Mouse (Mus musculus): ENCODE data around the gene Chst14. TPM values are rescaled to one million over a fixed set of nuclear protein-coding genes. Genes with fewer than 3 reads are reported as not detected.

Gene Chst14
- 1 to 10 TPM; 1.8 to 2.9 TPM for total RNA-seq (2021)
- long read RNA-seq, experiment 1, partial matches to known transcripts: 0 of 3 reads
- long read RNA-seq, experiment 1, other reads (novel, unspliced or antisense): 0 of 3 reads
- long read RNA-seq, experiment 2, partial matches to known transcripts: 0 of 4 reads
- long read RNA-seq, experiment 2, other reads (novel, unspliced or antisense): 0 of 4 reads

GRCm38 (mm10) chr2:118926361-118926997 is at the start of gene Chst14:
Chst14 (plus strand) TSS chr2:118926496.
- peak; percentile 24 to 33 for DNase-seq (ENCODE audit: low spot score in 2 of 2)

- DNase-seq (ENCODE audit: low spot score in 2 of 2): no peak
Observed at GRCm38 (mm10) chr2:118881019-118881418, 45.3 kb upstream of the Chst14 start.

- DNase-seq (ENCODE audit: low spot score in 2 of 2): no peak
Observed at GRCm38 (mm10) chr2:118881956-118882355, 44.3 kb upstream of the Chst14 start.

GRCm38 (mm10) chr2:118882840-118883679 is 43.2 kb upstream of the Chst14 start:
- DNase-seq (ENCODE audit: low spot score in 2 of 2): peak; percentile 91 to 93

- DNase-seq (ENCODE audit: low spot score in 2 of 2): no peak
Observed at GRCm38 (mm10) chr2:118887440-118887839, 38.9 kb upstream of the Chst14 start.

GRCm38 (mm10) chr2:118887845-118888548 is 38.3 kb upstream of the Chst14 start:
- no peak for DNase-seq (ENCODE audit: low spot score in 2 of 2)

- no peak for DNase-seq (ENCODE audit: low spot score in 2 of 2)
Observed at GRCm38 (mm10) chr2:118891173-118891572, 35.1 kb upstream of the Chst14 start.

GRCm38 (mm10) chr2:118895990-118896913 is 30.0 kb upstream of the Chst14 start:
- no peak for DNase-seq (ENCODE audit: low spot score in 2 of 2)

- DNase-seq (ENCODE audit: low spot score in 2 of 2): no peak
Observed at GRCm38 (mm10) chr2:118896914-118897291, 29.4 kb upstream of the Chst14 start.

- DNase-seq (ENCODE audit: low spot score in 2 of 2): no peak
Observed at GRCm38 (mm10) chr2:118897392-118897791, 28.9 kb upstream of the Chst14 start.

- no peak for DNase-seq (ENCODE audit: low spot score in 2 of 2)
Observed at GRCm38 (mm10) chr2:118897808-118898207, 28.5 kb upstream of the Chst14 start.

- no peak for DNase-seq (ENCODE audit: low spot score in 2 of 2)
Observed at GRCm38 (mm10) chr2:118898771-118899170, 27.5 kb upstream of the Chst14 start.

GRCm38 (mm10) chr2:118899306-118899705 is 27.0 kb upstream of the Chst14 start:
- no peak for DNase-seq (ENCODE audit: low spot score in 2 of 2)

- peak; percentile 39 to 68 for DNase-seq (ENCODE audit: low spot score in 2 of 2)
Observed at GRCm38 (mm10) chr2:118899981-118900825, 26.1 kb upstream of the Chst14 start, which contains the start of gene Bahd1. Bahd1 (plus strand) TSS chr2:118900377.

- no peak for DNase-seq (ENCODE audit: low spot score in 2 of 2)
Observed at GRCm38 (mm10) chr2:118900826-118901140, 25.5 kb upstream of the Chst14 start.

- DNase-seq (ENCODE audit: low spot score in 2 of 2): peak; percentile 98
Observed at GRCm38 (mm10) chr2:118901175-118902031, 24.9 kb upstream of the Chst14 start.

- DNase-seq (ENCODE audit: low spot score in 2 of 2): peak in 1 of 2 experiments; percentile 25
Observed at GRCm38 (mm10) chr2:118902051-118903025, 24.0 kb upstream of the Chst14 start.
